Mouse (Mus musculus) liver, postnatal 0 days (tissue): ENCODE measurements around the gene Krt77. TPM values are rescaled to one million over a fixed set of nuclear protein-coding genes. Genes with fewer than 3 reads are reported as not detected.

Source experiments
- ATAC-seq: fragments of 200-750 bp; cut with Nextera tagmentation; 2 replicates; pipeline ENCODE4 v1.8.0; 2017; ENCODE audit warnings: mild to moderate bottlenecking, moderate library complexity
- DNase-seq: peaks from one replicate; pipeline ENCODE4 v3.0.0-alpha.2; 2016
- H3K27ac ChIP-seq: fragments of 300-500 bp; sonication (generic); 2 replicates; pipeline ENCODE4 v1.5.1; 2014; ENCODE audit warnings: antibody characterized with exemption, moderate library complexity, mild to moderate bottlenecking, low read depth
- H3K27me3 ChIP-seq: fragments of 300-500 bp; sonication (generic); 2 replicates; pipeline ENCODE4 v1.6.1; 2014; ENCODE audit warnings: low read length, control low read depth, mixed read lengths; ENCODE audit not compliant: insufficient read depth
- H3K36me3 ChIP-seq: fragments of 300-500 bp; sonication (generic); replicated peaks from 2 replicates; pipeline ENCODE4 v1.6.1; 2014; ENCODE audit warnings: mild to moderate bottlenecking, control low read depth, low read length, moderate library complexity, mixed read lengths; ENCODE audit not compliant: insufficient read depth
- H3K4me1 ChIP-seq: fragments of 300-500 bp; sonication (generic); 2 replicates; pipeline ENCODE4 v1.6.1; 2014; ENCODE audit warnings: antibody characterized with exemption, mild to moderate bottlenecking, control low read depth; ENCODE audit not compliant: insufficient read depth
- H3K4me2 ChIP-seq: fragments of 300-500 bp; sonication (generic); 2 replicates; pipeline ENCODE4 v1.6.1; 2014; ENCODE audit warnings: low read depth, mild to moderate bottlenecking, low read length, moderate library complexity, mixed read lengths
- H3K4me3 ChIP-seq: fragments of 300-500 bp; sonication (generic); 2 replicates; pipeline ENCODE4 v1.5.1; 2014; ENCODE audit warnings: low read depth, low read length
- H3K9ac ChIP-seq: fragments of 300-500 bp; sonication (generic); replicated peaks from 2 replicates; pipeline ENCODE4 v1.6.1; 2014; ENCODE audit warnings: mild to moderate bottlenecking, moderate library complexity
- H3K9me3 ChIP-seq: fragments of 300-500 bp; sonication (generic); 2 replicates; pipeline ENCODE4 v1.6.1; 2016; ENCODE audit warnings: mild to moderate bottlenecking, control low read depth, low read length, mixed read lengths
- CTCF ChIP-seq: sonication (generic); IDR thresholded peaks from 2 replicates; pipeline ENCODE4 v1.5.1; 2016; ENCODE audit warnings: antibody characterized with exemption, low read depth
- EP300 ChIP-seq: IDR thresholded peaks from 2 replicates; pipeline ENCODE4 v1.6.1; 2016; ENCODE audit warnings: antibody characterized with exemption, low read depth, mild to moderate bottlenecking
- WGBS: fragments of 180-500 bp; shearing (Covaris S2); extraction: QIAGEN DNeasy Blood & Tissue Kit; methylation state at CpG from one replicate; pipeline ENCODE4 v1.1.7; 2014; ENCODE audit not compliant: insufficient replicate concordance; 5-methylcytosine and 5-hydroxymethylcytosine counted together
- polyA plus RNA-seq: library from polyadenylated mRNA; unstranded; fragments of >200 nt; fragmentation: Nextera tagmentation; extraction: Ambion mirVana; gene quantifications from 2 replicates; pipeline ENCODE4 v1.2.1, GENCODE M21; 2015

Krt77 gene
- polyA plus RNA-seq, 1 experiment from 2014 or later, result not detected

- no peak overlapping the region for H3K27ac ChIP-seq
- ATAC-seq (no peak), DNase-seq (no peak)
- H3K4me1 ChIP-seq, result no peaks in the 10 kb centered on the region
- H3K27me3 ChIP-seq, result 0 out of 2 replicates have a peak, but pooled peaks cover 2% of the 10 kb centered on the region
- TF ChIP-seq EP300 (no peak), CTCF (no peak)
- no peak overlapping the region for H3K9ac ChIP-seq
- no peaks in the 10 kb centered on the region for H3K36me3 ChIP-seq
- WGBS, result 23% methylated on average over 10 of the region's 11 CpGs
- no peak overlapping the region for H3K4me2 ChIP-seq
- H3K9me3 ChIP-seq, result no peaks in the 10 kb centered on the region
- H3K4me3 ChIP-seq, result no peak overlapping the region
Measured at GRCm38 (mm10) chr15:101879776-101880175, 10.3 kb upstream of the Krt77 start.

- no peak overlapping the region for H3K27ac ChIP-seq
- H3K9ac ChIP-seq, result no peak overlapping the region
- H3K4me3 ChIP-seq, result no peak overlapping the region
- 0 out of 2 replicates have a peak, but pooled peaks cover 2% of the 10 kb centered on the region for H3K27me3 ChIP-seq
- TF ChIP-seq CTCF (no peak), EP300 (no peak)
- H3K36me3 ChIP-seq, result no peaks in the 10 kb centered on the region
- no peak for ATAC-seq
- WGBS, result 47% methylated on average over 2 of the region's 2 CpGs
- H3K9me3 ChIP-seq, result no peaks in the 10 kb centered on the region
- no peak for DNase-seq
- H3K4me1 ChIP-seq, result no peaks in the 10 kb centered on the region
- no peak overlapping the region for H3K4me2 ChIP-seq
Measured at GRCm38 (mm10) chr15:101878041-101878440, 8.5 kb upstream of the Krt77 start.

- Histone ChIP-seq H3K9me3 (no peaks in the 10 kb centered on the region), H3K27me3 (0 out of 2 replicates have a peak, but pooled peaks cover 2% of the 10 kb centered on the region), H3K36me3 (no peaks in the 10 kb centered on the region), H3K9ac (no peak overlapping the region), H3K27ac (no peak overlapping the region), H3K4me2 (no peak overlapping the region), H3K4me1 (no peaks in the 10 kb centered on the region), H3K4me3 (no peak overlapping the region)
- WGBS, result 64% methylated on average over 1 of the region's 1 CpGs
- DNase-seq, result no peak
- no peak for ATAC-seq
- TF ChIP-seq CTCF (no peak), EP300 (no peak)
Measured at GRCm38 (mm10) chr15:101874383-101874782, 4.9 kb upstream of the Krt77 start.

- Histone ChIP-seq H3K9me3 (no peaks in the 10 kb centered on the region), H3K27ac (no peak overlapping the region), H3K36me3 (no peaks in the 10 kb centered on the region), H3K9ac (no peak overlapping the region), H3K4me2 (no peak overlapping the region), H3K27me3 (peaks cover 4% of the 10 kb centered on the region; the same call in 1 of the 2 replicates), H3K4me3 (no peak overlapping the region), H3K4me1 (no peaks in the 10 kb centered on the region)
- WGBS, result 66% methylated on average over 4 of the region's 4 CpGs
- DNase-seq (no peak), ATAC-seq (no peak)
- no peak for TF ChIP-seq CTCF
- TF ChIP-seq EP300, result no peak
Measured at GRCm38 (mm10) chr15:101873231-101873630, 3.7 kb upstream of the Krt77 start.

GRCm38 (mm10) chr15:101866754-101867153 is 2.8 kb downstream of the Krt77 start:
- H3K9me3 ChIP-seq, result no peaks in the 10 kb centered on the region
- H3K4me1 ChIP-seq, result no peaks in the 10 kb centered on the region
- TF ChIP-seq EP300 (no peak), CTCF (no peak)
- H3K27me3 ChIP-seq, result peaks cover 6% of the 10 kb centered on the region; the same call in 1 of the 2 replicates
- 68% methylated on average over 7 of the region's 7 CpGs for WGBS
- DNase-seq (no peak), ATAC-seq (no peak)
- no peak overlapping the region for H3K4me2 ChIP-seq
- no peak overlapping the region for H3K4me3 ChIP-seq
- no peaks in the 10 kb centered on the region for H3K36me3 ChIP-seq
- H3K27ac ChIP-seq, result no peak overlapping the region
- no peak overlapping the region for H3K9ac ChIP-seq

- WGBS, result 41% methylated on average over 13 of the region's 13 CpGs
- ATAC-seq (no peak), DNase-seq (no peak)
- TF ChIP-seq CTCF (0 out of 2 replicates have a peak, but pooled peaks have one; percentile 16), EP300 (no peak)
- no peaks in the 10 kb centered on the region for H3K36me3 ChIP-seq
- no peak overlapping the region for H3K4me3 ChIP-seq
- H3K9me3 ChIP-seq, result no peaks in the 10 kb centered on the region
- no peak overlapping the region for H3K27ac ChIP-seq
- H3K9ac ChIP-seq, result no peak overlapping the region
- peaks cover 41% of the 10 kb centered on the region for H3K27me3 ChIP-seq
- H3K4me2 ChIP-seq, result no peak overlapping the region
- peaks cover 6% of the 10 kb centered on the region; the same call in 1 of the 2 replicates for H3K4me1 ChIP-seq
Measured at GRCm38 (mm10) chr15:101860421-101861130, 8.9 kb downstream of the Krt77 start.

GRCm38 (mm10) chr15:101859735-101860170 is 9.8 kb downstream of the Krt77 start:
- Histone ChIP-seq H3K36me3 (no peaks in the 10 kb centered on the region), H3K4me2 (peak overlapping the region; percentile 66), H3K4me3 (peak overlapping the region; percentile 28), H3K4me1 (peaks cover 6% of the 10 kb centered on the region; the same call in 1 of the 2 replicates), H3K9me3 (no peaks in the 10 kb centered on the region), H3K27me3 (peaks cover 43% of the 10 kb centered on the region), H3K27ac (no peak overlapping the region), H3K9ac (no peak overlapping the region)
- ATAC-seq (no peak), DNase-seq (peak; percentile 50)
- TF ChIP-seq CTCF (no peak), EP300 (no peak)
- WGBS, result under 1% methylated on average over 33 of the region's 33 CpGs
